Mouse (Mus musculus) heart, embryonic 14.5 days (tissue): ENCODE results near the gene Rpl35. TPM values are rescaled to one million over a fixed set of nuclear protein-coding genes. Genes with fewer than 3 reads are reported as not detected.

Experiments
- ATAC-seq: fragments of 200-750 bp; cut with Nextera tagmentation; 2 replicates; pipeline ENCODE4 v1.8.0; 2017; ENCODE audit warnings: low read depth, moderate TSS enrichment; ENCODE audit not compliant: insufficient number of reproducible peaks, insufficient read depth, low FRiP score
- H3K27ac ChIP-seq, 2 experiments: fragments of 200-500 bp in 1 of 2; fragments of 300-500 bp in 1 of 2; sonication (generic) in 1 of 2; replicated peaks in 1 of 2; 2 replicates each; pipeline ENCODE4 v1.5.1; 2012 to 2014; ENCODE audit warnings: low read depth in 2 of 2, low read length in 2 of 2, control low read depth in 1 of 2, mild to moderate bottlenecking in 1 of 2, mixed read lengths in 1 of 2; ENCODE audit not compliant: control insufficient read depth in 1 of 2, insufficient read depth in 1 of 2
- H3K27me3 ChIP-seq: fragments of 300-500 bp; sonication (generic); 2 replicates; pipeline ENCODE4 v1.6.1; 2014; ENCODE audit warnings: mild to moderate bottlenecking, low read length, control low read depth; ENCODE audit not compliant: control insufficient read depth, insufficient read depth
- H3K36me3 ChIP-seq: fragments of 300-500 bp; sonication (generic); 2 replicates; pipeline ENCODE4 v1.6.1; 2014; ENCODE audit warnings: mild to moderate bottlenecking, control low read depth, low read length, mixed read lengths; ENCODE audit not compliant: control insufficient read depth, insufficient read depth
- H3K4me1 ChIP-seq, 2 experiments: fragments of 200-500 bp in 1 of 2; fragments of 300-500 bp in 1 of 2; sonication (generic) in 1 of 2; 2 replicates each; pipeline ENCODE4 v1.6.1; 2012 to 2014; ENCODE audit warnings: low read length in 2 of 2, control low read depth in 1 of 2, mixed read lengths in 1 of 2; ENCODE audit not compliant: control insufficient read depth in 2 of 2, insufficient read depth in 2 of 2
- H3K4me2 ChIP-seq: fragments of 300-500 bp; sonication (generic); 2 replicates; pipeline ENCODE4 v1.6.1; 2014; ENCODE audit warnings: mild to moderate bottlenecking, low read length
- H3K4me3 ChIP-seq, 2 experiments: fragments of 200-500 bp in 1 of 2; fragments of 300-500 bp in 1 of 2; sonication (generic) in 1 of 2; 2 replicates each; pipeline ENCODE4 v1.5.1; 2012 to 2014; ENCODE audit warnings: low read length in 2 of 2, mild to moderate bottlenecking in 2 of 2, control low read depth in 1 of 2, low read depth in 1 of 2, moderate library complexity in 1 of 2; ENCODE audit not compliant: control insufficient read depth in 1 of 2, insufficient read depth in 1 of 2
- H3K9ac ChIP-seq: fragments of 300-500 bp; sonication (generic); 2 replicates; pipeline ENCODE4 v1.6.1; 2014; ENCODE audit warnings: mild to moderate bottlenecking, low read length
- H3K9me3 ChIP-seq: fragments of 300-500 bp; sonication (generic); 2 replicates; pipeline ENCODE4 v1.6.1; 2016; ENCODE audit warnings: low read length, control low read depth; ENCODE audit not compliant: control insufficient read depth
- whole genome bisulfite sequencing: fragments of 180-500 bp; shearing (Covaris S2); extraction: QIAGEN DNeasy Blood & Tissue Kit; methylation state at CpG from one replicate; pipeline ENCODE4 v1.1.7; 2014; 5-methylcytosine and 5-hydroxymethylcytosine counted together
- polyA plus RNA-seq: library from polyadenylated mRNA; unstranded; fragments of >200 nt; fragmentation: Nextera tagmentation; extraction: Ambion mirVana; gene quantifications from 2 replicates; pipeline ENCODE4 v1.2.1, GENCODE M21; 2014

Gene Rpl35
- 608 and 670 TPM in 2 replicates for polyA plus RNA-seq

DNA sequence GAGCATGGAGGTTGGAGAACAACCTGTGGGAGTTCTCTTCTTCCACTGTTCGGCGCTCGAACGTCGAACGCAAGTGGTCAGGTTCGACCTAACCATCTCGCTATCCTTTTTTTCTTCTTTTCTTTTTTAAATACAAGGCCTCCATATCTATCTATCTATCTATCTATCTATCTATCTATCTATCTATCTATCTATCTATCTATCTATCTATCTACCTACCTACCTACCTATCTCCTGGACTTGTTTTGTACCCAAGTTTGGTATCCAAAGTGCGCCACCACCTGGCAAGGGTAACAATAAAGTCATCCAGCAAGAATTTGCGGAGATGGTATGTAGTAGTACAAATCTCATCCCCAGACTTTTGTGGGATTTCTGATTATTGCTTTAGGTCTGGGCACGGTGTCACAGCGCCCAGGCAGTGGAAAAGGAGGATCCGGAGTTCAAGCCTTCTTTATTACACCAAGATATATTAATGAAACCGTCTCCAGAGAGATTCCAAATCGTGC lies at the start of gene Rpl35:
Rpl35 (minus strand) TSS at position 51 of the 506 bp plus-strand sequence.
- no peak for ATAC-seq
- 11% methylated on average over 15 of the region's 15 CpGs for WGBS
- Histone ChIP-seq H3K9me3 (no peaks in the 10 kb centered on the region), H3K9ac (peak within 1 kb of the TSS; percentile 94), H3K4me1 (peaks cover 11 to 37% of the 10 kb centered on the region in 2 experiments), H3K27me3 (no peaks in the 10 kb centered on the region), H3K36me3 (peaks cover 35% of the 10 kb centered on the region), H3K4me3 (peak within 1 kb of the TSS; percentile 64 to 89), H3K4me2 (peak within 1 kb of the TSS; percentile 98), H3K27ac (peak within 1 kb of the TSS; percentile 63 to 72)

DNA sequence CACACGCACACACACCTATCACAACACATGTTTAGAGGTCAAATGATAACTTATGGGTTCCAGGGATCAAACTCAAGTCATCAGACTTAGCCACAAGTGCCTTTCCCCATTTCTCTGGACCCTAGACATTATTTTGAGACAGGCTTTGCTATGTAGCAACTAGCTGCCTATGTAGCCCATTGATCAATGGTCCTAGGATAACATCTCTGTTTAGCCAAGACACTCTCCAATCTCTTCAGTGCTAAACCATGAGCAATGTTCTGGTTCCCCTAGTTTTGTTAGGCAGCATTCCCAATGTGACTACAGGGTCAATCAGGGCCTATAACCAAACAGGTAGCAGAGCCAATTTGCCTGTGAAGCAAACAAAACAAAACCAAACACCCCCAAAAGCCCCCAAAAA lies 43.1 kb upstream of the Rpl35 start:
- no peak overlapping the region for H3K4me3 ChIP-seq
- H3K9ac ChIP-seq, result no peak overlapping the region
- H3K4me2 ChIP-seq, result no peak overlapping the region
- H3K4me1 ChIP-seq, result no peaks in the 10 kb centered on the region
- 91% methylated on average over 1 of the region's 1 CpGs for WGBS
- H3K27me3 ChIP-seq, result no peaks in the 10 kb centered on the region
- no peaks in the 10 kb centered on the region for H3K9me3 ChIP-seq
- ATAC-seq, result no peak
- peaks cover 91% of the 10 kb centered on the region for H3K36me3 ChIP-seq
- no peak overlapping the region for H3K27ac ChIP-seq

DNA sequence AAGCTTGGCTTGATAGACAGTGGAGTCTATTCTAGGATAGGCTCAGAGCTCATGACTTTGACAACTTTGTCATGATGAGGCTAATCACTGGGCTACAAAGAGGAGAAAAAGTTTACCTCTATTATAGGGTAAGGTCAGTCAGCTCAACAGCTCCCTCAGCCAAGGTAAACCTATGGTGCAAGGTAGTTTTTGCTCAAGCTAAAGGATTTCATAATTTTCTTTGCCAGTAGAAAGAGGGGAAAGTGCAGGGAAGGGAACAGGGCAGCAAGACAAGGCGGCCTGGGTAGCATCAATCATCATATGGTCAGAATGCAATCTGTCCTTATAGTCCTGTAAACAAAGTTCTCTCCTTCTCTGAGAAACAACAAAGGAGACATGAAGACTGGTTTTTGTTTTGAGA lies 34.8 kb upstream of the Rpl35 start:
- H3K4me3 ChIP-seq, result no peak overlapping the region
- no peak overlapping the region for H3K9ac ChIP-seq
- no peak overlapping the region for H3K4me2 ChIP-seq
- no peaks in the 10 kb centered on the region for H3K27me3 ChIP-seq
- no peak for ATAC-seq
- H3K27ac ChIP-seq, result no peak overlapping the region
- peaks cover 85% of the 10 kb centered on the region for H3K36me3 ChIP-seq
- 91% methylated on average over 1 of the region's 1 CpGs for WGBS
- H3K9me3 ChIP-seq, result no peaks in the 10 kb centered on the region
- no peaks in the 10 kb centered on the region for H3K4me1 ChIP-seq

DNA sequence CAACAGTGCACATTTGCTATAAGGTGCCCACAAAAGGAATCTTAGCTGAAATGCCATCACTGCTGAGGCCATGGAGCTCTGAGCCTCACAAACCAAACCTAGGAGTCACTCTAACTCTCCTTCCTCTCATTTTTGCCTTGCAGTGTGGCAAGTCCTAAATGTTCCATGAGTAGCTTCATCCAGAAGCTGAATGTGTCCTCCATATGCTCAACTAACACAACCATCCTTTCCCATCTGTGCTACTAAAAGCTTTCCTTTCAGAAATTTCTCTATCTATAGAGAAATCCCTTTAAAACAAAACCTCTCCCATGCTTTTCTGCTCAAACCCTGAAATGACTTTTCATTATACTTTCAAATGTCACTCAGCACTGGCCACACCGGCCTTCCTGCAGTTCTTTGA lies 26.2 kb upstream of the Rpl35 start:
- H3K36me3 ChIP-seq, result peaks cover 89% of the 10 kb centered on the region
- no peaks in the 10 kb centered on the region for H3K4me1 ChIP-seq
- no peaks in the 10 kb centered on the region for H3K9me3 ChIP-seq
- no peak overlapping the region for H3K27ac ChIP-seq
- no peaks in the 10 kb centered on the region for H3K27me3 ChIP-seq
- WGBS, result 97% methylated on average over 1 of the region's 1 CpGs
- H3K4me2 ChIP-seq, result no peak overlapping the region
- no peak for ATAC-seq
- H3K9ac ChIP-seq, result no peak overlapping the region
- H3K4me3 ChIP-seq, result no peak overlapping the region

DNA sequence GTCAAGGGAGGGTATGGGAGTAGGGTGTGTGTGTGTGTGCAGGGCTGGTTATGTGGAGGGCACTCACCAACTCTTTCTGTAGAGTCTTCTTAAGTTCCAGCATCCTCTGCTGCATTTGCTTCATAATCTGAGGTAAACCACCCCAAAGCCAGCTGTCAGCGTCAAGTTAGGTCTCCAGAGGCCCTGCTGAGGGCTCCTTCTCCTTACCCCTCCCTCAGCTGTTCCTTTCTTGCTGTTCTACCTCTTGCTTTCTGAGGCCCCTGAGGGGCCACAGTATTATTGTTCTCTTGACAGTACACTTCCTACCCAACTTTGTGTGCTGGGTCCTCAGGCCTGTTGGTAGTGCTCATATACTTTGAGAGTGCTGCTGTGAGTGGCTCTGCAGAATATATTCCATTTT lies 14.6 kb upstream of the Rpl35 start:
- H3K36me3 ChIP-seq, result peaks cover 94% of the 10 kb centered on the region
- 88% methylated on average over 1 of the region's 1 CpGs for WGBS
- H3K9ac ChIP-seq, result no peak overlapping the region
- H3K4me3 ChIP-seq, result no peak overlapping the region
- no peak overlapping the region for H3K27ac ChIP-seq
- H3K27me3 ChIP-seq, result no peaks in the 10 kb centered on the region
- no peak overlapping the region for H3K4me2 ChIP-seq
- H3K9me3 ChIP-seq, result no peaks in the 10 kb centered on the region
- H3K4me1 ChIP-seq, result no peaks in the 10 kb centered on the region
- ATAC-seq, result no peak

DNA sequence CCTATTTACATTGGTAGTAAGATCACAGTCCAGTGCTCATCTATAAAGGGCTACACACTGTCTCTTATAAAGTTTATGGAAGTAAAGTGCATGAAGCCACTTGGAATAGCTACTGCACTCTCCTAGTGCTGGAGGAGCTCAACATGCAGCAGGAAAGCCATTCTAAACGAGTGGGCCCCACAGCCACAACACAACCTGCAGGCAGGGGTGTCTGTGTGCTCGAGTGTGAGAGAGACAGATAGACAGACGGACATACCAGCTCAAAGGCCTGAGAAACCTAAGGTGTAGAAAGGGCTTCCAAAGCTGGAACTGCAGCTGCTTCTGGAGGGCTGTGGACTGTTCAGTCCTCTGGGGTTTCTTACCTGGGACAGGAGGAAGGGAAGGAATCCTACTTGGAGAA lies 11.2 kb upstream of the Rpl35 start:
- Histone ChIP-seq H3K27me3 (no peaks in the 10 kb centered on the region), H3K4me1 (peaks cover 0 to 3% of the 10 kb centered on the region in 2 experiments; a peak in 1 of 4 replicates), H3K4me2 (no peak overlapping the region), H3K9ac (no peak overlapping the region), H3K36me3 (peaks cover 97% of the 10 kb centered on the region), H3K27ac (no peak overlapping the region), H3K4me3 (no peak overlapping the region), H3K9me3 (no peaks in the 10 kb centered on the region)
- 75% methylated on average over 3 of the region's 3 CpGs for WGBS
- ATAC-seq, result no peak

DNA sequence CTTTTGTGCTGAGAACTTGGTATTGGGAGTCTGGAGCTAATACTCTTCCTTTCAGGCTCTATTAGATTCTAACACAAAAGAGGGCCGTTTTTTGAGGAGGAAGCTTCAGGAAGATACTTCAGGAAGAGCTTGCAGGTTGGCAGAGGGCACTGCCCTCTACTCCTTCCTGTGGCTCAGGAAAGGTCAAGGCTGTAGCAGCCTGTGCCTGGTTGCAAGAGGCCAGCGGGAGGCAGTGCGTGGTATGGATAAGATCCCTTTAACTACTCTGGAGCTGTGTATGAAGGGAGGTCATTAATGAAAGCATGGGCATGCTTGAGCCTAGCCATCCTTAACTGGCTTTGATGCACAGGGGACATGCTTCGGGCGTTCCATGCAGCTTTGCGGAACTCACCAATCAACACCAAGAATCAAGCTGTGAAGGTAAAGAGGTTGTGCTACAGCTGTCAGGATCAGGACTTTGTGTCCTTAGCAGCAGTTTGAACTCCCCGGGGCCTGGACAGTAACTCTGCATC lies 7.4 kb upstream of the Rpl35 start:
- peaks cover 61% of the 10 kb centered on the region for H3K36me3 ChIP-seq
- 82% methylated on average over 7 of the region's 7 CpGs for WGBS

DNA sequence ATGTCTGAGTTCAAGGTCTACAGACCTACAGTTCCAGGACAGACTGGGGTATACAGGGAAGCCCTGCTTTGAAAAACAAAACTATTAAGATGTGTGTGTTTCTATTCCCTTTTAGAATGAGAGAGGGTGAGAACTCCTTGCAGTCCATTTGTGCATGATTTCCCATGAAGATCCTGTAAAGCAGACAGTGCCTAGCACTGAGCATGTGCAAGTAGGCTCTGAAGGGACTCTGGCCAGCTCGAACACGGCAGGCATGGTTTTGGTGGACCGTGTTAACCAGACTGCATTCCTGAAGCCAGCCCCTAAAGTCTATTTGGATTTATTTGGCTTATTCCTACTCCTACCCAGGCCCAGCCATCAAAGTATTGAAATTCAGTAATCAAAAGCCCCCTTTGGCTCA lies 6.5 kb upstream of the Rpl35 start:
- no peak for ATAC-seq
- H3K27ac ChIP-seq, result no peak overlapping the region
- H3K9ac ChIP-seq, result no peak overlapping the region
- no peak overlapping the region for H3K4me3 ChIP-seq
- H3K27me3 ChIP-seq, result no peaks in the 10 kb centered on the region
- WGBS, result 91% methylated on average over 3 of the region's 3 CpGs
- H3K9me3 ChIP-seq, result no peaks in the 10 kb centered on the region
- H3K36me3 ChIP-seq, result peaks cover 53% of the 10 kb centered on the region
- peaks cover 5 to 22% of the 10 kb centered on the region in 2 experiments for H3K4me1 ChIP-seq
- H3K4me2 ChIP-seq, result no peak overlapping the region

More for the DNA sequence above, 7.4 kb upstream of the Rpl35 start:
- ATAC-seq, result no peak
- Histone ChIP-seq H3K27me3 (no peaks in the 10 kb centered on the region), H3K9ac (no peak overlapping the region), H3K9me3 (no peaks in the 10 kb centered on the region), H3K4me1 (peaks cover 5 to 18% of the 10 kb centered on the region in 2 experiments), H3K27ac (no peak overlapping the region), H3K4me2 (no peak overlapping the region), H3K4me3 (no peak overlapping the region)
